Mouse (Mus musculus) cerebellum, postnatal 36 days (tissue): ENCODE results near the gene Igsf11.

Source experiments
- DNase-seq, 2 experiments: peaks; one replicate each; pipeline ENCODE4 v3.0.0; 2021 to 2022; ENCODE audit warnings: mixed read lengths in 2 of 2

The Igsf11 gene

DNA sequence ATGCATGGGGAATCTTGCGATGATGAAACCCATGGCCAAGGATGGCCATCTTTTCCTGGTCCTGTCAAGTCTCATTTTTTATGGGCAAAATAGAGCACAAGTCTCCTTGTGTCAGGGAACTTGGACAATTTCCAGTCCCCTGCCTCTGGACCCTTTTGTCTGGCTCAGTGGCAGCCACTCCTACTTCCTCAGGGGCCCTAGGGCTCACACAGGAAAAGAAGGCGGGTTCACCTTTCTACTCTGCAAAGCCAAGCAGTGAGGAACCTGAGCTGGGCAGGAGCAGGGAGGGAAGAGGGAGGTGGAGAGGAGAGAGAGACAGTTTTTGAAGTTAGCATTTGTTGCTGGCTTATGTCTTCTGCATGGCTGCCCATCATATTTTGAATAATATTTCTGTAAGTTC, 93.9 kb downstream of the Igsf11 start:
- DNase-seq: no peak

DNA sequence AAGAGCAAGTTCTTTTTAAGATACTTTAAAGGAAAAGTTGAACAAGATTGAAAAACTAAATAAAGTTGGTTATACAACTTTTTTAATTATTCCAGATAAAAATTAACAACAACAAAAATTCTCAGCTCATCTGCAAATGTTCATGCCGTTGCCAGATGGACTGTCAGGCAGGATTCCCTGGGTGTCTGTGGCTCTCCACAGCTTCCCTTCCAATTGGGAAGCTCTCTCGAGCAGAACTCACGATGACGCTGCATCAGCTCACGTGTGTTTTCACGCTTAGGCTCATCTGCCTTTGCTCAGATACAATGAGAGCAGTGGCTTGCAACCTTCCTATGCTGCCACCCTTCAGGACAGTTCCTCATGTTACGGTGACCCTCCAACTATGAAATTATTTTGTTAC, 101.2 kb downstream of the Igsf11 start:
- DNase-seq: no peak

DNA sequence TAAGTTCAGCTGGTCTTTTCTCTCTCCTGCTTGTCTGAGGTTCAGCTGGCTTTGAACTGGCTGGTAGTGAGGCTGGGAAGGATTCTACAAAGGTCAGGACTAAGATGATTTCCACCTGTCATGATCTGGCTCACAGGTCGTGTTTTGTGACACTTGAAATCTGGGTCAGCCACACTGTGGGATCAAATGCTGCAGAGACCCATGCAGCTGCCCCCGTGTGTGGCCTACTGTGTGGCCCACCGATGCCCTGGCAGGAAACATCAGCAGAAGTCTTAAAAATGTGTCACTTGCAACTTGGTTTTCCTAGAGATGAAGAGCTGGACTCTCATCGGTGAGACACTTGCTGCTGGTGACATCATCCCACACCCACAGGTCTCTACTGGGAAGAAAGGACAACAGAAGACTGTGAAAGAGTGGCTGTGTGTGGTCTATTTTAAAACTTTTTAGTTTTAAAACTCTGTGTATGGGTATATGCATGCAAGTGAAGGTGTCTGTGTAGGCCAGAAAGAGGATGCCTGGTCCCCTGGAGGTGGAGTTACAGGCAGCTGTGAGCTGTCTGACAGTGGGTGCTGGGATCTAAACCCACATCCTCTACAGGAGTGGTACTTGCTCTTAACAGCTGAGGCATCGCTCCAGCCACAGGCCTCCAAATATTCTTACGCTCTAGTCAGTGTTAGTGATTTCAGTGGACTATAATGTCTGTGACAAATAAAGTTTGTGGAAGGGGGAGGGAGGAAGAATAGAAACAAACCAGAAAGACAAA, 106.2 kb downstream of the Igsf11 start:
- no peak for DNase-seq

DNA sequence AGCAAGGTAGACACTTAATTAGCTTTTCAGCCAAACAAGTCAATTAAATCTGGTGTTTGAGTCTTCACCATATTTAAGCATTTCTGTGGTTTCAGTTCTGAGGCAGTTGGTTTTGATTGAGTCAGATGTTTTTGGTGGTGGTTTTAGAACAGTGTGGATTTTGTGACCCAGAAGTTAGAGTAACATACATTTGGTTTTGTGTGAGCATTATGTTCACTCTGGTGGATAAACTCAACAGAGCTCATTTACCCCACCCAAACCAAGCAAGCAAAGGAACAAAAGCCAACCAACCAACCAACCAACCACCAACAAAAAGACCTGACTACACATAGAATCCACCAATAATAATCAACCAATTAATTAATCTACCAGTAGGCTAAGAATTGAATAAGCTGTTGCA, 106.8 kb downstream of the Igsf11 start:
- no peak for DNase-seq

DNA sequence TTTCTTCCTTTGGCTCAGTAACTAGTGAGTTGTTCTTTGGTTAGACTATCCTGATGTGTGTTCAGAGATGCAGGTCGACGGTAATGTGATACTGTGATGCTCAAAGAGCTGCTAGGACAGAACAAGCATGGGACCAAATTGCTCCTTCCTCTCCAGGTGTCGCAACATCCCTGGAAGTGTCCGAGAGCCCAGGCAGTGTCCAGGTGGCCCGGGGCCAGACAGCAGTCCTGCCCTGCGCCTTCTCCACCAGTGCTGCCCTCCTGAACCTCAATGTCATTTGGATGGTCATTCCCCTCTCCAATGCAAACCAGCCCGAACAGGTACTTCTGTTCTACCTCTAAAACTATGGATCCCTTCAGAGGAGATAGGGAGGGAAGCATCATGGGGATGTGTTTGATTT, 114.5 kb downstream of the Igsf11 start:
- DNase-seq: no peak

DNA sequence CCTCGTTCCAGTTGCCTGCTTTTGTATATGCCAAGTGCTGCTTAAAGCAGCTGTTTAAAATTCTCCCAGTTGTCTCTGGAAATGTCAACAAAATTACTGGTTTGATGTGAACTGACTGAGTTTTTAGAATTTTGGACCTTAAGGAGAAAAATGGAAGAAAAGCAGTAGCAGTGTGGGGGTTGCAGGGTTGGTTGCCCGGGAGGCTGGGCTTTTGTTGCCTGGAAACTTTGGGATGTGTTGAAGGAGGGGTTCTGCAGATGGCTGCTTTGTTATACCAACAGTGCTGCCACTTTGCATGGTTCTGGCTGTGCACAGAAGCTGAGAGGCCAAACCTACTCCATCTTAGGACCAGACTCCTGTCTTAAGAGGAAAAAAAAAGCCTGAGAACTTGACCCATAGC, 127.0 kb downstream of the Igsf11 start:
- no peak for DNase-seq

DNA sequence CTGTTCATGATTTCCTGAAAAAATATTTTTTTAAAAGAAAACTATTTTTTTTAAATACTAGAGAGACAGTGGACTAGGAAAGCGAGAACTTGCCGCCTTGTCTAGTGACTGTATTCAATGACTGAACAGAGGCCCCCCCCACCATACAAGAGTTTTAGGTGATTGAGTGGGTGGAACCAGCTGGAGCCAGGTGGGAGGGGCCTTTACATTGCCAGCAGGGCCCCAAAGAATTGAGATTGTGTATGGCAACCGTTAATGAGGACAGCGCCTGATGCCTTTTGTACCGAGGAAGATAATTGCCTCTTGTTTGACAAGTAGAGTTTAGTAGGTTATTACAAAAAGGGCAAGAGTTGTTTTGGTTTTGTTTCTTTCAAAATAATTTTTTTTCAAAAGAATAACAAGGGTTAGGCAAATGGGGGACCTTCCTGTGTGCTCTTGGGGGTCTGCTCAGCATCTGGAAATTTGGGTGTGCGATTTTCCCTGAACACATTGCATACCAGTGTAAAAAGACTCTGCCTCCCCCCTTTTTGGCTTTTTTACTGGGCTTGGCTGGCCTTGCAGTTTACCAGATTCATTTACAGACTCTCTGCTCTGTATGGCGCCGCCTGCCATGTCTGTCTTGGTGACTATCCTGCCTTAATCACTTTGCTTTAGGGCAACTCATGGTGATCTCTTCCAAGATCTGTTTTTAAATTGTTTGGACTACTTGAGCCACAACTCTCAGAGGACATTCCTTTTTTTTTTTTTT, 133.7 kb downstream of the Igsf11 start:
- no peak for DNase-seq

DNA sequence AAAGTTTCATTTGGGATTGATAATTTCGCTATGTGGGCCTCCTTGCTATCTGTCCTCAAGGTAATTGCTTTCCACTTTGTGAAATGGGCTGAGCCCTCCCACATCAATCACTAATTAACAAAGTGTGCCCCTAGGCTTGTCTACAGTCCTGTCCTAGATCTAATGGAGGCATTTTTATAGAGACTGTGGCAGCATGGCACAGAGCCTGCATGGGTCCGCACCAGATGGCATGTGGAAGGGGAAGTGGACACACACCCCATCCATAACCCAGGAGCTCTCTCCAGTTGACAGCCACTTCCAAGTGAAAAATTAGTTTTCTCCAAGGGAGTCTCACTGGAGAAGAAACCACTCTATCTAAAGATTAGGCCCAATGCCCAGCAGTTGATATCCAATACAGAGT, 138.9 kb downstream of the Igsf11 start:
- peak; percentile 23 to 35 for DNase-seq

DNA sequence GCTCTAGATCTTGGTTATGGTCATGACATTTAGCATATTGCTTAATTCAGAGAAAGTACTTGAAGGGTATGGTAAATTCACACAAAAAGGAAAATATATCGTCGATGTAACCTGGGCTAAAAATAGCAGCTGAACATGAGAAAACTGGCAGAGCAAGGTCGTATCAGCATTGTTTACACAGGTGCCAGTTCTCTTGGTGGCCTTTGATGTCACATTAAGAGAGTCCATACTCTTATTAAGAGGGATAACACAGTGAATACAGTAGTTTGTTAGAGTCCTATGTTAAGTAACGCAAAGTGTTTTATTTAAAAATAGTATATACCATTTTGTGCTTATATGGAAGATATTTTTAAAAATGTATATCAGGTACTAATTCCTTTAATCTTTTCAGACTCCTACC, 144.8 kb downstream of the Igsf11 start:
- no peak for DNase-seq

DNA sequence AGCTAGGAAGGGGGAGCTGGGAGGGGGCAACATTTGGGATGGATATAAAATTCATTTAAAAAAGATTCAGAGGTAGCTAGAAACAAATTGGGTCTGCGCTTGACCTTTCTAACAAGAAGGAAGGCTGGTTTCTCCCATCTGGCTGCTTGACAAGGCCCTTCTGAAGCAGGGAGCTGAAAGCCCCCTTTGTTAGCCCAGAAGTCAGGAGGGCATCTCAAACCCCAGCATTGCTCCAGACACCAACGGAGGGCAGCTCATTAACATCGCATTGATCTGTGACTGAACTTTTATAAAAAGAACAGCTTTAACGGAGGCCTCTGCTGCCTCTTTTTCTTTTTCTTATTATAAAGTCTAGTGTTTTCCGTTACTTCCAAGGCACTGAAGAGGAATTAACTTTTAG, 151.9 kb downstream of the Igsf11 start:
- DNase-seq: no peak

DNA sequence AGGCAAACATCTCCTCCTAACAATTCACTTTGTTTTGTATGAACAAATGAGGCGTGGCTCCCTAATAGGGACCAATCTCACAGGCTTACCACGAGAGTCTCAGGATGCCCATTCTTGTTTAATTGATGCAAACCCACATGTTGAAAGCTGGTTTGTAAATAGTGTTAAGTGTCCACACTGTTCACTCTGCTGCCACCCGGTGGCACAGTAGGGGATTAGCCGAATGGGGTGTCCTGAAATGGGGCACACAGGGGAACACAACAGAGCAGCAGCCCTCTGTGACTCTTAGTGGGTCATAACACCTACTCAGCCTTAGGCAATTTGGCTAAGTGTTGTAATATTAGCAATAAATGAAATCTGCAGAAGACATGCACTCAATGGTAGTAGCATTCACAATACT, 156.4 kb downstream of the Igsf11 start:
- DNase-seq: peak; percentile 40 to 41

DNA sequence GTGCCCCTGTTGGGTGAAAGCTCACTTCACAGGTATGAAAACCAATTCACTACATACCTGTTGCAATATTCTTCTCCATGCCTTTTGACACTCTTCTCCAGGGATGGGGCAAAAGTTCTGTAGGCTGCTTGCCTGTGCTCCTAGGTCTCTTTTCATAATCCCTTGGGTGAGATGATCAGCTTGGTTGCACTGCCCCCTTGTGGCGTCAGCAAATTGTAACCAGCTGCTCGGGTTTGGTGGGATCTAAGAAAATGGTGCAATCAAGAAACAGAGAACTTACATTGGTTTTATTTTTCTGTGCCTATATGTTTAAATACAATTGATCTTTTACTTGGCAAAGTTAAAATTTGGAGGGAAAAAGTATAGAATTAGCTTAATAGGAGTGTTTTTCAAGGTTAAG, 160.5 kb downstream of the Igsf11 start:
- peak; percentile 77 to 78 for DNase-seq

DNA sequence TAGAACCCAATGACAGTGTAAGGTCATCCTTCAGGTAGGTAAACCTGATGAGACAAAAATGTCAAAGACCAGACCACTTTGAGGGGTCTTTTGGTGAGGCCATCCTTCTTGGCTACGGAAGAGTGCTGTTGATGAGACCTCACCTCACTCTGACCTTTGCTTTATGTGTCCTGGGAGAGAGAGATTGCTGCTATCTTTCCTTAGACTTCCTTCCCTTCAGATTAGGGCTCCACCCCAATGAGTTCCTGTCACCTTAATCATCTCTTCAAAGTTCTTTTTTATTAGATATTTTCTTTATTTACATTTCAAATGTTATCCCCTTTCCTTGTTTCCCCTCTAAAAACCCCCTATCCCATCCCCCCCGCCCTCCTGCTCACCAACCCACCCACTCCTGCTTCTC, 161.3 kb downstream of the Igsf11 start:
- no peak for DNase-seq

DNA sequence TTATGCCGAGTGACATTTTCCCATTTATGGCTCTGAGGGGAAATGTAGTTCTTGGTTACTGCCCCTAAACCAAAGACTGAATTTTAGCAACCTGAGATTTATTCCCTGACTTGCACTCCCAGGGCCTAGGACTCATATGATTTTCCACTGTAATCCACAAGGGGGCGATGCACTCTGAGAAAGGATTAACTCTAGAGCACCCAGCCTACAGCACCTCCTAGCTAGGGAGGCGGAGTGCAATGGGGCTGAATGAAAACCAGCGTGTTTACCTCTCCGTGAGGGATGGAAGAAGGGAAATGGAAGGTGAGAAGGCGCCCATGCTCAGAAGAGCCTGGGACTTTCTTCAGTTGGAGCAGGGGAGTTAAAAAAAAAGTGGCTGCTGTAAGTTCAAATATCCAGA, 163.6 kb downstream of the Igsf11 start:
- peak; percentile 5 to 29 for DNase-seq

DNA sequence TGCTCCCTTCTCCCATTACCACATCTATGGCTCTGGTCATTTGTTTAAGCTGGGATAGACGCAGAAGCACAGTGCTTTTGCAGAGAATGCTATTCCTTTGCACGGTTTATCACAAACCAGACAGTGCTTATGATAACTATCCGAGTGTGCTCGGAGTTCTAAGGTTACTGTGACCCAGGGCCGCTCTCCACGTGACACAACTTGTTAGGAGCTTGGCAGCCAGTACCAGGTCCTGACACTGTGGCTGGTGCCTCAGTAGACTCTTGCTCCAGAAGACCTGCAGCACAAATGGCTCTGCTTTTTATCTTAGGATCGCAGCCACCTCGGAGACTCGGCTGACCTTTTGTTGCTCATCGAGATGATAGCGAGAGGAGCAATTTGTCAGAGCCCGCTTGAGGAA, 164.5 kb downstream of the Igsf11 start:
- no peak for DNase-seq

DNA sequence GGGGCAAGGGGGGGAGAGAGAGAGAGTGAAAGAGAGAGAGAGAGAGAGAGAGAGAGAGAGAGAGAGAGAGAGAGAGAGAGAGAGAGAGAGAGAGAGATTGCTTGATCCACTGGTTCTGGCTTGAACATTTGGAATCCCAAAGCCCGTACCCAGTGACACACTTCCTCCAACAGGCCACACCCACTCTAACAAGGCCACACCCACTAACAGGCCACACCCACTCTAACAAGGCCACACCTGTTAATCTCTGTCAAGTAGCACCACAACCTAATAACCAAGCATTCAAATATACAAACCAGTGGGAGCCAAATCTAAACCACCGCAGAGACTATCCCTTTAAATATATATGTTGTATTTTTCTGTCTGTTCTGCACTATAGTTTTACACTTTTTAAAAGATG, 166.4 kb downstream of the Igsf11 start:
- no peak for DNase-seq

DNA sequence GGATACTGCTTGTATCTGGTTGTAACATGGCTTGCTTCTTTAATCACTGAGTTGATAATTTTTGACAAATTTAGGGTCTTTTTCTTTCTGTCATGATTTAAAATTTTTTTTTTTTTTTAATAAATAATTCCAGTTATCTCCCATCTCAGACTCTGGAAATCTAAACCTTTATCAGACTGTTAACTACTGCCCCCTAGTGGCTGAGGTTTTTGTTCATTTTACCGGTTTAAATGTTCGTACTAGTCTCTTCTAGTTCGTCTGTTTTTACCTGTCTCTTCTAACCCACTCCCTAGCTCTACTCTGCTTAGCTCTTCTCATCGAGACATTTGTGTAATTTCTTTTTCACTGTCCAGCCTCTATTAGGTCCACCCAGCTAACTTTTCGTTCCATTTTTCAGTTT, 170.1 kb downstream of the Igsf11 start:
- peak in 1 of 2 experiments; percentile 26 for DNase-seq

DNA sequence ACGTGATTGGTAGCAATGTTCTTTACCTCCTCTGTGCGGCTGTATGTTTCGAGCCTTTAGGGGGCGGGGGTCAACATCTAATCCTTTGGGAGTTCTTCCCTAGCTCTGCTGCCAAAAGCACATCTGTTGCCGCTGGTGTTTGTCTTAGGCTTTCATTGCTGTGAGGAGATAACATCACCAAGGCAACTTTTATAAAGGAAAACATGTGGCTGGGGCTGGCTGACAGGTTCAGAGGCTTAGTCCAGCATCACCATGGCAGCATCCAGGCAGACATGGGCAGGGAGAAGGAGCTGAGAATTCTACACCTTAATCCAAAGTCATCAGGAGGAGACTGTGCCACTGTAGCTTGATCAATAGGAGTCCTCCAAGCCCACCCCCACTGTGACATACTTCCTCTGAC, 173.1 kb downstream of the Igsf11 start:
- no peak for DNase-seq

DNA sequence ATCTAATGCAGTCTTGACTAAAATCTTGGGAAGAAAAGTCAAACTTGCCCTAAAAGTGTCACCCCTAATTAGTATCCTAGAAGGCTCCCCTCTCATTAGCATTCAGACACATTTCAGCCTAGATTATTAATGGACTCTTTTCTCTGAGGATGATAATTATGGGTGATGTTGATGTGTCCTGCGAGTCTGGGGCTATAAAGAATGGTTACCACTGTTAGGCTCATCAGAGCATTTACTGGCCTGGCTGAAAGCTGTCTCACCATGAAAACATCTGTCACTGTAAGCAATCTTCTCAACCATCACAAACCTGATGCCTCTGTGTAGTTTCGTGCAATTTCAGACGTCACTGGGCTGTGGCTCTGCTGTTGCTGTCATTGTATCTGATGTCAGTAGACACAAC, 179.0 kb downstream of the Igsf11 start:
- DNase-seq: no peak
